Mouse (Mus musculus) liver, embryonic 13.5 days (tissue): Measurements from ENCODE around the gene Sec23b. TPM values are rescaled to one million over a fixed set of nuclear protein-coding genes. Genes with fewer than 3 reads are reported as not detected.

Experiments used
- ATAC-seq: fragments of 200-750 bp; cut with Nextera tagmentation; 2 replicates; pipeline ENCODE4 v1.8.0; 2017; ENCODE audit warnings: low read depth, mild to moderate bottlenecking, moderate number of reproducible peaks, moderate library complexity
- DNase-seq: peaks from one replicate; pipeline ENCODE4 v3.0.0; 2022
- H3K27ac ChIP-seq: fragments of 300-500 bp; sonication (generic); 2 replicates; pipeline ENCODE4 v1.5.1; 2015; ENCODE audit warnings: moderate library complexity, mild to moderate bottlenecking, inconsistent platforms
- H3K27me3 ChIP-seq: fragments of 300-500 bp; sonication (generic); 2 replicates; pipeline ENCODE4 v1.6.1; 2015; ENCODE audit warnings: mild to moderate bottlenecking, inconsistent platforms
- H3K36me3 ChIP-seq: fragments of 300-500 bp; sonication (generic); 2 replicates; pipeline ENCODE4 v1.6.1; 2015; ENCODE audit warnings: mild to moderate bottlenecking, inconsistent platforms
- H3K4me1 ChIP-seq: fragments of 300-500 bp; sonication (generic); replicated peaks from 2 replicates; pipeline ENCODE4 v1.6.1; 2015; ENCODE audit warnings: inconsistent platforms
- H3K4me2 ChIP-seq: fragments of 300-500 bp; sonication (generic); 2 replicates; pipeline ENCODE4 v1.6.1; 2015; ENCODE audit warnings: inconsistent platforms, mild to moderate bottlenecking, moderate library complexity
- H3K4me3 ChIP-seq: fragments of 300-500 bp; sonication (generic); replicated peaks from 2 replicates; pipeline ENCODE4 v1.5.1; 2015; ENCODE audit warnings: mild to moderate bottlenecking, inconsistent platforms
- H3K9ac ChIP-seq: fragments of 300-500 bp; sonication (generic); 2 replicates; pipeline ENCODE4 v1.6.1; 2015; ENCODE audit warnings: mild to moderate bottlenecking, inconsistent platforms
- H3K9me3 ChIP-seq: fragments of 300-500 bp; sonication (generic); replicated peaks from 2 replicates; pipeline ENCODE4 v1.6.1; 2016; ENCODE audit warnings: inconsistent platforms
- WGBS: fragments of 180-500 bp; shearing (Covaris S2); methylation state at CpG from one replicate; pipeline ENCODE4 v1.1.7; 2015; ENCODE audit not compliant: insufficient replicate concordance; 5-methylcytosine and 5-hydroxymethylcytosine counted together
- polyA plus RNA-seq: library from polyadenylated mRNA; unstranded; fragments of >200 nt; fragmentation: Nextera tagmentation; extraction: Ambion mirVana; gene quantifications from 2 replicates; pipeline ENCODE4 v1.2.1, GENCODE M21; 2015

Sec23b gene
- 56.2 and 67.7 TPM in 2 replicates for polyA plus RNA-seq

- no peaks in the 10 kb centered on the region for H3K9me3 ChIP-seq
- DNase-seq = peak; percentile 90
- H3K27me3 ChIP-seq = no peaks in the 10 kb centered on the region
- peak; percentile 98 for ATAC-seq
- H3K27ac ChIP-seq = peak within 1 kb of the TSS; percentile 87
- peak within 1 kb of the TSS; percentile 82 for H3K4me3 ChIP-seq
- peak within 1 kb of the TSS; percentile 83 for H3K9ac ChIP-seq
- H3K36me3 ChIP-seq = peaks cover 12% of the 10 kb centered on the region
- peaks cover 24% of the 10 kb centered on the region for H3K4me1 ChIP-seq
- peak within 1 kb of the TSS; percentile 75 for H3K4me2 ChIP-seq
- WGBS = under 1% methylated on average over 44 of the region's 44 CpGs
Measured at GRCm38 (mm10) chr2:144555820-144556552, at the start of gene Sec23b. Gene Sec23b (plus strand): TSS chr2:144556229.

GRCm38 (mm10) chr2:144514619-144515018 lies 41.4 kb upstream of the Sec23b start:
- 48% methylated on average over 3 of the region's 3 CpGs for WGBS
- H3K9ac ChIP-seq = no peak overlapping the region
- no peak overlapping the region for H3K27ac ChIP-seq
- H3K9me3 ChIP-seq = no peaks in the 10 kb centered on the region
- ATAC-seq (no peak), DNase-seq (no peak)
- H3K27me3 ChIP-seq = no peaks in the 10 kb centered on the region
- no peak overlapping the region for H3K4me2 ChIP-seq
- no peaks in the 10 kb centered on the region for H3K36me3 ChIP-seq
- no peaks in the 10 kb centered on the region for H3K4me1 ChIP-seq
- H3K4me3 ChIP-seq = no peak overlapping the region

GRCm38 (mm10) chr2:144519772-144520171 lies 36.3 kb upstream of the Sec23b start:
- WGBS = 62% methylated on average over 3 of the region's 3 CpGs

GRCm38 (mm10) chr2:144525856-144526255 lies 30.2 kb upstream of the Sec23b start:
- 50% methylated on average over 10 of the region's 10 CpGs for WGBS
- DNase-seq (no peak), ATAC-seq (no peak)
- Histone ChIP-seq H3K9me3 (no peaks in the 10 kb centered on the region), H3K27ac (no peak overlapping the region), H3K36me3 (peaks cover 7% of the 10 kb centered on the region), H3K9ac (no peak overlapping the region), H3K4me1 (peaks cover 23% of the 10 kb centered on the region), H3K4me3 (no peak overlapping the region), H3K27me3 (peaks cover 24% of the 10 kb centered on the region), H3K4me2 (no peak overlapping the region)

More at GRCm38 (mm10) chr2:144519772-144520171, 36.3 kb upstream of the Sec23b start:
- Histone ChIP-seq H3K4me2 (no peak overlapping the region), H3K9me3 (no peaks in the 10 kb centered on the region), H3K4me3 (no peak overlapping the region), H3K4me1 (no peaks in the 10 kb centered on the region), H3K27ac (no peak overlapping the region), H3K27me3 (peaks cover 3% of the 10 kb centered on the region), H3K36me3 (no peaks in the 10 kb centered on the region), H3K9ac (no peak overlapping the region)
- DNase-seq = no peak
- no peak for ATAC-seq

- Histone ChIP-seq H3K27me3 (peaks cover 24% of the 10 kb centered on the region), H3K4me2 (peak within 1 kb of the TSS; percentile 88), H3K36me3 (peaks cover 13% of the 10 kb centered on the region), H3K9ac (peak within 1 kb of the TSS; percentile 86), H3K27ac (peak within 1 kb of the TSS; percentile 58), H3K4me3 (peak within 1 kb of the TSS; percentile 91), H3K4me1 (peaks cover 23% of the 10 kb centered on the region), H3K9me3 (no peaks in the 10 kb centered on the region)
- ATAC-seq (peak; percentile 99), DNase-seq (peak; percentile 96)
- WGBS = 1% methylated on average over 56 of the region's 56 CpGs
Measured at GRCm38 (mm10) chr2:144526981-144527820, 28.8 kb upstream of the Sec23b start, which contains the start of the genes Dzank1 and Polr3f. Gene Dzank1 (minus strand): TSS chr2:144527414. Gene Polr3f (plus strand): TSS chr2:144527718.

GRCm38 (mm10) chr2:144527821-144528174 lies 28.2 kb upstream of the Sec23b start:
- under 1% methylated on average over 25 of the region's 25 CpGs for WGBS
- H3K27me3 ChIP-seq = peaks cover 24% of the 10 kb centered on the region
- peaks cover 23% of the 10 kb centered on the region for H3K4me1 ChIP-seq
- peak overlapping the region; percentile 88 for H3K4me2 ChIP-seq
- peak overlapping the region; percentile 58 for H3K27ac ChIP-seq
- DNase-seq = no peak
- peaks cover 17% of the 10 kb centered on the region for H3K36me3 ChIP-seq
- peak; percentile 37 for ATAC-seq
- H3K9ac ChIP-seq = peak overlapping the region; percentile 86
- H3K9me3 ChIP-seq = no peaks in the 10 kb centered on the region
- H3K4me3 ChIP-seq = peak overlapping the region; percentile 91

GRCm38 (mm10) chr2:144537123-144537522 lies 18.9 kb upstream of the Sec23b start:
- H3K27me3 ChIP-seq = no peaks in the 10 kb centered on the region
- DNase-seq = no peak
- ATAC-seq = no peak
- peaks cover 76% of the 10 kb centered on the region for H3K36me3 ChIP-seq
- no peaks in the 10 kb centered on the region for H3K4me1 ChIP-seq
- WGBS = 85% methylated on average over 7 of the region's 7 CpGs
- H3K4me3 ChIP-seq = no peak overlapping the region
- H3K27ac ChIP-seq = no peak overlapping the region
- no peak overlapping the region for H3K9ac ChIP-seq
- no peaks in the 10 kb centered on the region for H3K9me3 ChIP-seq
- H3K4me2 ChIP-seq = no peak overlapping the region

- no peak for ATAC-seq
- WGBS = 76% methylated on average over 4 of the region's 4 CpGs
- no peaks in the 10 kb centered on the region for H3K4me1 ChIP-seq
Measured at GRCm38 (mm10) chr2:144541246-144541645, 14.8 kb upstream of the Sec23b start.

GRCm38 (mm10) chr2:144543670-144544069 lies 12.4 kb upstream of the Sec23b start:
- no peak overlapping the region for H3K4me3 ChIP-seq
- H3K4me2 ChIP-seq = no peak overlapping the region
- no peak overlapping the region for H3K27ac ChIP-seq
- peaks cover 29% of the 10 kb centered on the region for H3K36me3 ChIP-seq
- ATAC-seq = no peak
- no peaks in the 10 kb centered on the region for H3K9me3 ChIP-seq
- H3K27me3 ChIP-seq = no peaks in the 10 kb centered on the region
- no peaks in the 10 kb centered on the region for H3K4me1 ChIP-seq
- H3K9ac ChIP-seq = no peak overlapping the region
- no peak for DNase-seq
- whole genome bisulfite sequencing = 79% methylated on average over 6 of the region's 6 CpGs

More at GRCm38 (mm10) chr2:144541246-144541645, 14.8 kb upstream of the Sec23b start:
- no peak for DNase-seq
- Histone ChIP-seq H3K9me3 (no peaks in the 10 kb centered on the region), H3K36me3 (peaks cover 46% of the 10 kb centered on the region), H3K4me2 (no peak overlapping the region), H3K4me3 (no peak overlapping the region), H3K27me3 (no peaks in the 10 kb centered on the region), H3K27ac (no peak overlapping the region), H3K9ac (no peak overlapping the region)

- Histone ChIP-seq H3K36me3 (peaks cover 20% of the 10 kb centered on the region), H3K27ac (no peak overlapping the region), H3K4me3 (no peak overlapping the region), H3K27me3 (no peaks in the 10 kb centered on the region), H3K4me1 (no peaks in the 10 kb centered on the region), H3K9ac (no peak overlapping the region), H3K9me3 (no peaks in the 10 kb centered on the region), H3K4me2 (no peak overlapping the region)
- ATAC-seq (no peak), DNase-seq (no peak)
- 71% methylated on average over 6 of the region's 6 CpGs for WGBS
Measured at GRCm38 (mm10) chr2:144544630-144545029, 11.4 kb upstream of the Sec23b start.

GRCm38 (mm10) chr2:144545061-144545460 lies 11.0 kb upstream of the Sec23b start:
- no peak overlapping the region for H3K27ac ChIP-seq

More at GRCm38 (mm10) chr2:144545061-144545460, 11.0 kb upstream of the Sec23b start:
- 78% methylated on average over 2 of the region's 2 CpGs for WGBS
- Histone ChIP-seq H3K9ac (no peak overlapping the region), H3K4me3 (no peak overlapping the region), H3K27me3 (no peaks in the 10 kb centered on the region), H3K36me3 (peaks cover 16% of the 10 kb centered on the region), H3K4me2 (no peak overlapping the region), H3K4me1 (peaks cover 3% of the 10 kb centered on the region), H3K9me3 (no peaks in the 10 kb centered on the region)
- no peak for ATAC-seq
- no peak for DNase-seq
